Mouse (Mus musculus) kidney, adult 9 months (tissue): ENCODE results near the gene Tcl1b3.

Source experiments
- DNase-seq: peaks from one replicate; pipeline ENCODE4 v3.0.0; 2022

Gene Tcl1b3

GRCm38 (mm10) chr12:105235091-105235490 lies 44.2 kb downstream of the Tcl1b3 start:
- no peak for DNase-seq

GRCm38 (mm10) chr12:105239060-105239459 lies 48.2 kb downstream of the Tcl1b3 start:
- no peak for DNase-seq
